19 mouse cellular contexts compared by ENCODE assay signal in genomic region chr6:118012317-118012700, GRCm38 (mm10). TPM values are rescaled to one million over a fixed set of nuclear protein-coding genes. Genes with fewer than 3 reads are reported as not detected.
DNase-seq lines count a peak whose midpoint lies in the region; ATAC-seq and TF ChIP-seq lines count a peak whose summit lies in the region.
"Had no signal": no experiment of that assay in that cellular context is flagged by ENCODE, and none has a peak within 500 bp of the region (broad histone marks: within the 10 kb centered on the region; RNA-seq: fewer than 3 reads in every experiment).

No protein-coding gene starts in this region.

- TF ChIP-seq CTCF in midbrain, postnatal 0 days (IDR thresholded peaks at IDR 0.05) = no peak

- no peaks in the 10 kb centered on the region; the same call in 1 of the 2 replicates for H3K27me3 ChIP-seq in hindbrain, embryonic 15.5 days
- peaks cover 71% of the 10 kb centered on the region for H3K27me3 ChIP-seq in hindbrain, embryonic 10.5 days (ENCODE audit: insufficient read depth, poor library complexity, severe bottlenecking)
- peaks cover 20% of the 10 kb centered on the region for H3K27me3 ChIP-seq in neural tube, embryonic 15.5 days (replicated peaks)
- H3K27me3 ChIP-seq in midbrain, postnatal 0 days (ENCODE audit: insufficient read depth, low read length) = no peaks in the 10 kb centered on the region

- no peak for ATAC-seq in cerebellum, adult (ENCODE audit: insufficient number of reproducible peaks, low FRiP score, low TSS enrichment)
- ATAC-seq in hindbrain, embryonic 15.5 days (ENCODE audit: low FRiP score, low read depth) = no peak
- no peak for ATAC-seq in neural tube, embryonic 15.5 days (ENCODE audit: low FRiP score)
- no peak for ATAC-seq in midbrain, postnatal 0 days (ENCODE audit: low FRiP score)
- ATAC-seq: CD4-positive, CD25-positive, alpha-beta regulatory T cell, adult 4 months; liver, postnatal 0 days had no signal

- peaks cover 26% of the 10 kb centered on the region for H3K4me1 ChIP-seq in hindbrain, embryonic 15.5 days (replicated peaks)
- peaks cover 23% of the 10 kb centered on the region for H3K4me1 ChIP-seq in hindbrain, embryonic 10.5 days (replicated peaks)
- H3K4me1 ChIP-seq in neural tube, embryonic 15.5 days = peaks cover 31% of the 10 kb centered on the region
- peaks cover 31% of the 10 kb centered on the region; the same call in 1 of the 2 replicates for H3K4me1 ChIP-seq in midbrain, postnatal 0 days (ENCODE audit: insufficient read depth, low read length)

- H3K9ac ChIP-seq in hindbrain, embryonic 15.5 days = no peak overlapping the region
- H3K9ac ChIP-seq in neural tube, embryonic 15.5 days (replicated peaks) = no peak overlapping the region
- peak overlapping the region; percentile 73; the same call in 1 of the 2 replicates for H3K9ac ChIP-seq in midbrain, postnatal 0 days (replicated peaks; ENCODE audit: low read length, poor library complexity, severe bottlenecking)
- H3K9ac ChIP-seq: liver, postnatal 0 days had no signal

- 69% methylated on average over 3 of the region's 3 CpGs for WGBS in hindbrain, embryonic 15.5 days
- 71% methylated on average over 3 of the region's 3 CpGs for WGBS in hindbrain, embryonic 10.5 days
- 63% methylated on average over 3 of the region's 3 CpGs for WGBS in neural tube, embryonic 15.5 days
- WGBS in midbrain, postnatal 0 days = 75% methylated on average over 3 of the region's 3 CpGs

- H3K4me3 ChIP-seq in hindbrain, embryonic 15.5 days = peak overlapping the region; percentile 59
- no peak overlapping the region for H3K4me3 ChIP-seq in hindbrain, embryonic 10.5 days
- H3K4me3 ChIP-seq in neural tube, embryonic 15.5 days (replicated peaks) = peak overlapping the region; percentile 58; the same call in 1 of the 2 replicates
- peak overlapping the region; percentile 67 for H3K4me3 ChIP-seq in midbrain, postnatal 0 days (ENCODE audit: low read depth, low read length)

- H3K9me3 ChIP-seq in hindbrain, embryonic 15.5 days = no peaks in the 10 kb centered on the region
- H3K9me3 ChIP-seq in hindbrain, embryonic 10.5 days = no peaks in the 10 kb centered on the region
- no peaks in the 10 kb centered on the region for H3K9me3 ChIP-seq in neural tube, embryonic 15.5 days (replicated peaks)
- H3K9me3 ChIP-seq in midbrain, postnatal 0 days (ENCODE audit: low read length) = no peaks in the 10 kb centered on the region
- H3K9me3 ChIP-seq: G1E; heart, embryonic 15.5 days; midbrain, embryonic 12.5 days had no signal

- H3K4me2 ChIP-seq in hindbrain, embryonic 15.5 days = peak overlapping the region; percentile 89
- H3K4me2 ChIP-seq in neural tube, embryonic 15.5 days = peak overlapping the region; percentile 85
- H3K4me2 ChIP-seq in midbrain, postnatal 0 days (ENCODE audit: low read depth, low read length, poor library complexity, severe bottlenecking) = peak overlapping the region; percentile 76

- H3K36me3 ChIP-seq in hindbrain, embryonic 15.5 days = no peaks in the 10 kb centered on the region
- no peaks in the 10 kb centered on the region for H3K36me3 ChIP-seq in hindbrain, embryonic 10.5 days
- no peaks in the 10 kb centered on the region for H3K36me3 ChIP-seq in neural tube, embryonic 15.5 days
- no peaks in the 10 kb centered on the region for H3K36me3 ChIP-seq in midbrain, postnatal 0 days (ENCODE audit: insufficient read depth, low read length)
- H3K36me3 ChIP-seq: G1E; heart, embryonic 15.5 days; midbrain, embryonic 12.5 days had no signal

- peak; percentile 46 for DNase-seq in cerebellum, adult 11 months
- no peak for DNase-seq in hindbrain, embryonic 10.5 days (ENCODE audit: low spot score)
- DNase-seq in neural tube, embryonic 10.5 days (ENCODE audit: extremely low spot score, low spot score) = no peak
- no peak for DNase-seq in midbrain, postnatal 0 days (ENCODE audit: low spot score)
- DNase-seq in adrenal gland, adult 8-10 months = no peak
- DNase-seq: gastrocnemius, postnatal 14 days; heart, adult 2 months; kidney, adult 18-20 months; kidney, postnatal 25 days; liver; liver, postnatal 0 days; thymus, adult 18-20 months had no signal

- H3K27ac ChIP-seq in hindbrain, embryonic 15.5 days (replicated peaks) = no peak overlapping the region
- no peak overlapping the region for H3K27ac ChIP-seq in hindbrain, embryonic 10.5 days
- H3K27ac ChIP-seq in neural tube, embryonic 15.5 days (replicated peaks) = no peak overlapping the region
- peak overlapping the region; percentile 81 for H3K27ac ChIP-seq in midbrain, postnatal 0 days (ENCODE audit: low read depth, low read length)
- H3K27ac ChIP-seq: heart, adult 2 months; heart, embryonic 15.5 days; midbrain, embryonic 12.5 days had no signal

RNA-seq across cellular contexts. Expression of gene Rasgef1a, which starts 1.1 kb away (rescaled TPM):
- polyA plus RNA-seq in hindbrain, embryonic 15.5 days (2015; fragmentation: Nextera tagmentation; extraction: Ambion mirVana) = 4.6 and 5.0 TPM in 2 replicates
- polyA plus RNA-seq in hindbrain, embryonic 10.5 days (2016; fragmentation: Nextera tagmentation; extraction: Ambion mirVana) = 0.06 TPM in 1 of 2 replicates, not detected in the other
- 3.3 and 4.3 TPM in 2 replicates for polyA plus RNA-seq in neural tube, embryonic 15.5 days (2015; fragmentation: Nextera tagmentation; extraction: Ambion mirVana)
- 23.0 and 25.4 TPM in 2 replicates for total RNA-seq in midbrain, postnatal 0 days (2014; rRNA removed)
- polyA plus RNA-seq in midbrain, postnatal 0 days (2015; fragmentation: Nextera tagmentation; extraction: Ambion mirVana) = 10.9 and 11.6 TPM in 2 replicates
- total RNA-seq in adrenal gland, adult 8-10 months (2022) = 1 to 10 TPM in 1 of 4 experiments, under 1 TPM in 3; 0.52 to 1.3 (median 0.79) TPM
- polyA plus RNA-seq: G1E had no signal
